ENCODE assay signal across 9 mouse cellular contexts in the genomic region with DNA sequence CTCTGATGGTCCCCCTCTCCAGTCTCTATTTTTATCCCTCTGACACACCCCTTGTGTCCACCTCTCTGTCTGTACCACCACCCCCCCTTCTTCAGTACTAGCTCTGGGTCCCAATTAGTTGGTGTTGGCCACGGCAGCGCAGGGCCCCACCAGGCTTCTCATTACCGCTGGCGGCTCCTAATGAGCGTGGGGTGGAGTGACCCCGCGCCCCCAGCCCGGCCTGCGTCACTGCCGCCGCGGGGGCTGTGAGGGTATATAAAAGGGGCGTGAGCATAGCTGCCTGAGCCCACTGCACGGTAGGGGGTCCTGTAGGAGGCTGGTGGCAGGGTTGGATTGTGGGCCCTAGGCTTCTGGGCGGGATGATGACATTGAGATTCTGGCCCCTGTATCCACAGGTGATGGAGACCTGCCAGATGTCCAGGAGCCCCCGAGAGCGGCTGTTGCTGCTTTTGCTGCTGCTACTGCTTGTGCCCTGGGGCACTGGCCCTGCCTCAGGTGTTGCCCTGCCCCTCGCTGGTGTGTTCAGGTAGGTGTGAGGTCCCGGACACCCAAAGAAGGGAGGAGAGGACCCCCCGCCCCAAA. TPM values are rescaled to one million over a fixed set of nuclear protein-coding genes. Genes with fewer than 3 reads are reported as not detected.
DNase-seq lines count a peak whose midpoint lies in the region; ATAC-seq lines count a peak whose summit lies in the region.
"Had no signal": no experiment of that assay in that cellular context is flagged by ENCODE, and none has a peak within 500 bp of the region (broad histone marks: within the 10 kb centered on the region; RNA-seq: fewer than 3 reads in every experiment).

Gene Pth2 (plus strand): TSS at position 100 of the 582 bp plus-strand sequence.

- WGBS in liver, embryonic 11.5 days: 25% methylated on average over 20 of the region's 20 CpGs
- WGBS in forebrain, embryonic 14.5 days: 9% methylated on average over 20 of the region's 20 CpGs
- WGBS in limb, embryonic 13.5 days: 10% methylated on average over 20 of the region's 20 CpGs

- H3K4me1 ChIP-seq in liver, embryonic 11.5 days (replicated peaks; ENCODE audit: control insufficient read depth, insufficient read depth, low read length): peaks cover 9% of the 10 kb centered on the region
- H3K4me1 ChIP-seq in forebrain, embryonic 14.5 days (ENCODE audit: control insufficient read depth, insufficient read depth, low read length): peaks cover 7% of the 10 kb centered on the region; the same call in 1 of the 2 replicates
- peaks cover 17% of the 10 kb centered on the region for H3K4me1 ChIP-seq in limb, embryonic 13.5 days

- H3K9me3 ChIP-seq in liver, embryonic 11.5 days (ENCODE audit: control insufficient read depth, low read length): no peaks in the 10 kb centered on the region
- no peaks in the 10 kb centered on the region for H3K9me3 ChIP-seq in forebrain, embryonic 14.5 days (replicated peaks; ENCODE audit: control insufficient read depth, low read length)
- H3K9me3 ChIP-seq in limb, embryonic 13.5 days: no peaks in the 10 kb centered on the region

- H3K27me3 ChIP-seq in liver, embryonic 11.5 days (replicated peaks; ENCODE audit: control insufficient read depth, insufficient read depth, low read length): peaks cover 98% of the 10 kb centered on the region
- H3K27me3 ChIP-seq in forebrain, embryonic 14.5 days (replicated peaks; ENCODE audit: control insufficient read depth, insufficient read depth, low read length): peaks cover 87% of the 10 kb centered on the region
- H3K27me3 ChIP-seq in limb, embryonic 13.5 days: peaks cover 99% of the 10 kb centered on the region

- H3K4me2 ChIP-seq in liver, embryonic 11.5 days: peak within 1 kb of the TSS; percentile 62
- H3K4me2 ChIP-seq in forebrain, embryonic 14.5 days (ENCODE audit: low read length): peak within 1 kb of the TSS; percentile 50
- 0 out of 2 replicates have a peak within 1 kb of the TSS, but pooled peaks have one; percentile 12 for H3K4me2 ChIP-seq in limb, embryonic 13.5 days (replicated peaks)

- H3K36me3 ChIP-seq in liver, embryonic 11.5 days (ENCODE audit: control insufficient read depth, insufficient read depth, low read length): no peaks in the 10 kb centered on the region
- no peaks in the 10 kb centered on the region for H3K36me3 ChIP-seq in forebrain, embryonic 14.5 days (ENCODE audit: control insufficient read depth, insufficient read depth, low read length)
- no peaks in the 10 kb centered on the region for H3K36me3 ChIP-seq in limb, embryonic 13.5 days

- no peak for ATAC-seq in liver, embryonic 11.5 days (replicated peaks; ENCODE audit: low FRiP score)
- no peak for ATAC-seq in forebrain, embryonic 14.5 days
- ATAC-seq in limb, embryonic 13.5 days (ENCODE audit: low FRiP score, low read depth): no peak

- DNase-seq in liver, embryonic 11.5 days (ENCODE audit: low spot score): no peak
- no peak for DNase-seq in liver
- DNase-seq in forebrain, embryonic 14.5 days (ENCODE audit: low spot score): no peak
- peak; percentile 70 for DNase-seq in retina, embryonic 14.5 days (ENCODE audit: low spot score)
- DNase-seq in spleen, postnatal 10 days (ENCODE audit: low spot score in 2 of 2): no peak
- no peak for DNase-seq in Muller cell, postnatal 12 days (ENCODE audit: inconsistent ontology term)
- DNase-seq in kidney, postnatal 14 days: no peak
- DNase-seq: heart, postnatal 36 days had no signal

- no peak within 1 kb of the TSS for H3K9ac ChIP-seq in liver, embryonic 11.5 days (ENCODE audit: low read depth, low read length)
- H3K9ac ChIP-seq in forebrain, embryonic 14.5 days (ENCODE audit: low read length): no peak within 1 kb of the TSS
- no peak within 1 kb of the TSS for H3K9ac ChIP-seq in limb, embryonic 13.5 days

- no peak within 1 kb of the TSS for H3K27ac ChIP-seq in liver, embryonic 11.5 days (ENCODE audit: low read depth, low read length)
- no peak within 1 kb of the TSS for H3K27ac ChIP-seq in forebrain, embryonic 14.5 days (ENCODE audit: low read depth, low read length)
- H3K27ac ChIP-seq in limb, embryonic 13.5 days: no peak within 1 kb of the TSS

- H3K4me3 ChIP-seq in liver, embryonic 11.5 days (ENCODE audit: low read depth, low read length): peak within 1 kb of the TSS; percentile 31
- peak within 1 kb of the TSS; percentile 19; the same call in 1 of the 2 replicates for H3K4me3 ChIP-seq in forebrain, embryonic 14.5 days (ENCODE audit: low read depth, low read length)
- H3K4me3 ChIP-seq in limb, embryonic 13.5 days: peak within 1 kb of the TSS; percentile 12

RNA-seq across cellular contexts. Expression of gene Pth2, which starts in this region (rescaled TPM):
- not detected in 2 replicates for polyA plus RNA-seq in liver, embryonic 11.5 days (2014; fragmentation: Nextera tagmentation; extraction: Ambion mirVana)
- polyA plus RNA-seq in forebrain, embryonic 14.5 days (2014; fragmentation: Nextera tagmentation; extraction: Ambion mirVana): not detected in 2 replicates
- polyA plus RNA-seq in limb, embryonic 13.5 days (2015; fragmentation: Nextera tagmentation; extraction: Ambion mirVana): not detected in 2 replicates

Comparison
In these comparisons a context has a peak if more than half of its experiments do, and no peak if none do; other contexts are left out.
1. H3K4me2 ChIP-seq: peak in every context shown above with its lines; median percentile 62 in liver, embryonic 11.5 days; 50 in forebrain, embryonic 14.5 days; 12 in limb, embryonic 13.5 days.